Mouse (Mus musculus) lung, postnatal 0 days (tissue): ENCODE data around the gene BC004004.

ENCODE experiments used
- CTCF ChIP-seq: IDR thresholded peaks from 2 replicates; pipeline ENCODE4 v1.5.1; 2016; ENCODE audit warnings: antibody characterized with exemption, mild to moderate bottlenecking
- EP300 ChIP-seq: IDR thresholded peaks from 2 replicates; pipeline ENCODE4 v1.6.1; 2016; ENCODE audit warnings: antibody characterized with exemption, mild to moderate bottlenecking, control low read depth

DNA sequence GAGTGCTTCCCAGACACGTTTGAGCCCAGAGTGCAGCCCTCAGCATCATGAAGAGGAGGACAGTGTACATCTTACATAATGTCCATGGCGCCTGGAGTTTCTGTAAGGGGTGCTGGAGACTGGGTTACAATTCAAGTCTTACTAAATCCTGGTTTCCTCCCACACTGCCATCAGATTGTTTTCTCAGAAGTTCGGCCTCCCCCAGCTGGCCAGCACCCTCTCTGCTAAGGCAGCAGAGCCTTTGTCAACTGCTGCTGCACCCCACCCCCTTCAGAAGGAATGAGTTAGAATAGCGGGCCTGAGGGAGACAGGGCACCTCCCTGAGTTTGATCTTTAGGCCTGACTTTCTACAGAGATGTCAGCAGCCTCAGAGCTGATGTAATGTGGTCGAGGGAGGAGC, 33.6 kb downstream of the BC004004 start:
- TF ChIP-seq CTCF (no peak), EP300 (no peak)
